Mouse (Mus musculus): ENCODE measurements at regions not wholly inside any gene's neighbourhood (a gene's known extent, or its start where the extent isn't known, plus 50 kb on each side); places are given as distances from the start of the nearest gene placed in this dataset.
A peak's percentile ranks its signal among the peaks of the same experiment; 100 is the strongest.

DNA sequence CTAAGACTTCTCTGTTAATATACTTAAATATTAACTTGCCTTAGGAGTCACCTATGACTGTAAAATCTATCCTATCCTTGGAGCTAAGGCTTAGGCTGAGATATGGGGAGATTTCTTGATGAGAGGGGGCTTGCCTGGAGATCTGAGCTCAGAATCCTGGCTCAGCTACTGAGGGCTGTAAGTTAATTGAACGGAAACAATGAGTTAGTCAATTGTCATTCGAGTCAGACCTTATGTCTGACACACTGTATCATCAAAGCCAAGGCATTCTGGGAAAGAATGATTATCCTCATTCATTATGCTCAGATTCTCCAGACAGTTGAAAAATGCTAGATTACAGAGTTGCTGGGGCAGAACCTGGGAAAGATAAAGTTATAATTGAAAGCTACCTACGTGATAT lies 118.5 kb downstream of the Zfp395 start:
- no peak for DNase-seq

- no peak for DNase-seq
These were observed 121.6 kb downstream of the Zfp395 start for GRCm38 (mm10) chr14:65479744-65480143.

DNA sequence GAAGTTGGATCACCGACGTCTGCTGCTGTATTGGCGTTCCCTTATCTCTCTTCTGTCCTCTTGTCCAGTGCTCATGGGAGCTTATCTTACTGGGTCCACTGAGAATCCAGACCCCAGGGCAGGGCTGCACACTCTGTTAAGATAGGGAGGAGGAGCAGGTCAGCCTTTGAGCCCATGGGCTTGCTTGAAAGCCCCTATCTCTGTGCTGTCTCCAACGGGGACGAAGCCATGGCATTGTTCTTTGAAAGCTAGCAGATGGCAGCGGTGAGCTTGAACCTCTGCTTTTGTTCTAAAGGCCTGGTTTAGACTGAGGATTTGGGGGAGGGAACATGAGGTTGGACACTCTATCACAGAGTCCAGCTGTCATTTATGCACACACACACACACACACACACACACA lies 122.2 kb downstream of the Zfp395 start:
- DNase-seq: peak; percentile 74

All from retina, postnatal 1 day (tissue).